Mouse (Mus musculus): ENCODE measurements around the gene Recql5. TPM values are rescaled to one million over a fixed set of nuclear protein-coding genes. Genes with fewer than 3 reads are reported as not detected.

The Recql5 gene
- polyA plus RNA-seq, 1 experiment from 2014 or later, result 23.9 TPM

- Histone ChIP-seq H3K4me1 (ENCODE audit: control insufficient read depth, insufficient read depth, low read length) (no peaks in the 10 kb centered on the region), H3K27me3 (ENCODE audit: control insufficient read depth, insufficient read depth, low read length) (no peaks in the 10 kb centered on the region), H3K9me3 (ENCODE audit: control insufficient read depth, low read length) (no peaks in the 10 kb centered on the region), H3K4me3 (ENCODE audit: low read depth, low read length) (no peak overlapping the region), H3K27ac (ENCODE audit: low read depth, low read length) (no peak overlapping the region), H3K9ac (ENCODE audit: low read length) (no peak overlapping the region), H3K4me2 (ENCODE audit: low read depth) (no peak overlapping the region), H3K36me3 (ENCODE audit: control insufficient read depth, insufficient read depth, low read length) (peaks cover 27% of the 10 kb centered on the region)
- ATAC-seq (ENCODE audit: insufficient read depth, low FRiP score, low TSS enrichment) (no peak), DNase-seq (ENCODE audit: low spot score) (no peak)
- WGBS, result 86% methylated on average over 10 of the region's 10 CpGs
These were observed 31.8 kb upstream of the Recql5 start for GRCm38 (mm10) chr11:115964977-115965604.

- Histone ChIP-seq H3K27ac (ENCODE audit: low read depth, low read length) (no peak overlapping the region), H3K27me3 (ENCODE audit: control insufficient read depth, insufficient read depth, low read length) (no peaks in the 10 kb centered on the region), H3K4me2 (ENCODE audit: low read depth) (no peak overlapping the region), H3K9ac (ENCODE audit: low read length) (no peak overlapping the region), H3K9me3 (ENCODE audit: control insufficient read depth, low read length) (no peaks in the 10 kb centered on the region), H3K36me3 (ENCODE audit: control insufficient read depth, insufficient read depth, low read length) (peaks cover 28% of the 10 kb centered on the region), H3K4me1 (ENCODE audit: control insufficient read depth, insufficient read depth, low read length) (no peaks in the 10 kb centered on the region), H3K4me3 (ENCODE audit: low read depth, low read length) (no peak overlapping the region)
- no peak for DNase-seq (ENCODE audit: low spot score)
- ATAC-seq (ENCODE audit: insufficient read depth, low FRiP score, low TSS enrichment), result no peak
- 90% methylated on average over 9 of the region's 9 CpGs for WGBS
These were observed 29.6 kb upstream of the Recql5 start for GRCm38 (mm10) chr11:115962651-115963412.

DNA sequence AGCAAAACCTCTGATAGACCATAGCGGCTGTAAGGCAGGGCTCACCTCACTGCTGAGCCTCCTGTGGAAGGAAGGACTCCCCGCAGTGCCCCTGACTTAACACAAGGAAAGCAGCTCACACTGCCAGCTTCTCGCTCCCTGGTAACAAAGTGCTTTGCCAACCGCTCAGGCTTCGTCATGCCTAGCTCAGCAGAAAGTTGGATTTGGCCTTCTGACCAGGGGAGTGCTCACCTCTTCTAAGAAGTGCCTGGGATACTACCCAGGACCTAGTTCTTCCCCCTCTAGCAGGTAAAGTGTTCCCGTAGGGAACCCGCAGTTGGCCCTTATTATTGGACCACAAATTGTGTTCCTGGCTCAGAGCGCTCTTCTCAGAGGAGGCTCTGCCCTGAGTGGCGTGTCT is 25.7 kb upstream of the Recql5 start:
- H3K36me3 ChIP-seq (ENCODE audit: control insufficient read depth, insufficient read depth, low read length), result peaks cover 12% of the 10 kb centered on the region
- H3K9me3 ChIP-seq (ENCODE audit: control insufficient read depth, low read length), result no peaks in the 10 kb centered on the region
- H3K4me3 ChIP-seq (ENCODE audit: low read depth, low read length), result no peak overlapping the region
- H3K27ac ChIP-seq (ENCODE audit: low read depth, low read length), result no peak overlapping the region
- no peak for DNase-seq (ENCODE audit: low spot score)
- no peak overlapping the region for H3K9ac ChIP-seq (ENCODE audit: low read length)
- H3K4me1 ChIP-seq (ENCODE audit: control insufficient read depth, insufficient read depth, low read length), result peaks cover 17% of the 10 kb centered on the region; the same call in 1 of the 2 replicates
- ATAC-seq (ENCODE audit: insufficient read depth, low FRiP score, low TSS enrichment), result no peak
- 95% methylated on average over 9 of the region's 9 CpGs for WGBS
- no peaks in the 10 kb centered on the region for H3K27me3 ChIP-seq (ENCODE audit: control insufficient read depth, insufficient read depth, low read length)
- no peak overlapping the region for H3K4me2 ChIP-seq (ENCODE audit: low read depth)

DNA sequence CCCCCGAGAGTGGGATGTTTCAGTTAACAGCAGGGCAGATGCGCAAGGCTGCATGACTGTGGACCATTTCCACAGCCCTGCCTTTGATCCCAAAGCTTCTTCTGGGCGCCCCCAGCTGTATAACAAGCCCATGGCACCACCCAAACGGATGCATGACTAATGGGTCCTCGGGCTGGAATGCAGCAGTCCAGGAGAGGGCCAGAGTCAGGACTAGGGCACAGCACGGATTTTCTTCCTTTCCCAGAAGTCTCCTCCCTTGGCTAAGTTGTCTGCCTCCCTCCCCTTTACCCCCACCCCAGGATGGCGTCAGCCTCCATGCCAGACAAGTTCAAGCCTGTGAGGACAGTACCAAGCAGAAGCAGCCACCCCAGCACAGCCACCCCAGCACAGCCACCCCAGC is 24.7 kb upstream of the Recql5 start:
- peaks cover 15% of the 10 kb centered on the region for H3K36me3 ChIP-seq (ENCODE audit: control insufficient read depth, insufficient read depth, low read length)
- no peak overlapping the region for H3K4me3 ChIP-seq (ENCODE audit: low read depth, low read length)
- no peak overlapping the region; the same call in 1 of the 2 replicates for H3K9ac ChIP-seq (ENCODE audit: low read length)
- peaks cover 17% of the 10 kb centered on the region; the same call in 1 of the 2 replicates for H3K4me1 ChIP-seq (ENCODE audit: control insufficient read depth, insufficient read depth, low read length)
- H3K4me2 ChIP-seq (ENCODE audit: low read depth), result no peak overlapping the region
- WGBS, result 68% methylated on average over 7 of the region's 7 CpGs
- ATAC-seq (ENCODE audit: insufficient read depth, low FRiP score, low TSS enrichment) (no peak), DNase-seq (ENCODE audit: low spot score) (no peak)
- H3K9me3 ChIP-seq (ENCODE audit: control insufficient read depth, low read length), result no peaks in the 10 kb centered on the region
- H3K27me3 ChIP-seq (ENCODE audit: control insufficient read depth, insufficient read depth, low read length), result no peaks in the 10 kb centered on the region
- H3K27ac ChIP-seq (ENCODE audit: low read depth, low read length), result 0 out of 2 replicates have a peak overlapping the region, but pooled peaks have one; percentile 3

GRCm38 (mm10) chr11:115956453-115956852 is 23.2 kb upstream of the Recql5 start:
- Histone ChIP-seq H3K4me3 (ENCODE audit: low read depth, low read length) (no peak overlapping the region), H3K27me3 (ENCODE audit: control insufficient read depth, insufficient read depth, low read length) (no peaks in the 10 kb centered on the region), H3K9ac (ENCODE audit: low read length) (no peak overlapping the region), H3K36me3 (ENCODE audit: control insufficient read depth, insufficient read depth, low read length) (peaks cover 14% of the 10 kb centered on the region), H3K9me3 (ENCODE audit: control insufficient read depth, low read length) (no peaks in the 10 kb centered on the region), H3K4me2 (ENCODE audit: low read depth) (no peak overlapping the region), H3K4me1 (ENCODE audit: control insufficient read depth, insufficient read depth, low read length) (peaks cover 17% of the 10 kb centered on the region; the same call in 1 of the 2 replicates), H3K27ac (ENCODE audit: low read depth, low read length) (peak overlapping the region; percentile 54; the same call in 1 of the 2 replicates)
- DNase-seq (ENCODE audit: low spot score) (peak; percentile 76), ATAC-seq (ENCODE audit: insufficient read depth, low FRiP score, low TSS enrichment) (peak; percentile 78)
- 27% methylated on average over 4 of the region's 4 CpGs for whole genome bisulfite sequencing

DNA sequence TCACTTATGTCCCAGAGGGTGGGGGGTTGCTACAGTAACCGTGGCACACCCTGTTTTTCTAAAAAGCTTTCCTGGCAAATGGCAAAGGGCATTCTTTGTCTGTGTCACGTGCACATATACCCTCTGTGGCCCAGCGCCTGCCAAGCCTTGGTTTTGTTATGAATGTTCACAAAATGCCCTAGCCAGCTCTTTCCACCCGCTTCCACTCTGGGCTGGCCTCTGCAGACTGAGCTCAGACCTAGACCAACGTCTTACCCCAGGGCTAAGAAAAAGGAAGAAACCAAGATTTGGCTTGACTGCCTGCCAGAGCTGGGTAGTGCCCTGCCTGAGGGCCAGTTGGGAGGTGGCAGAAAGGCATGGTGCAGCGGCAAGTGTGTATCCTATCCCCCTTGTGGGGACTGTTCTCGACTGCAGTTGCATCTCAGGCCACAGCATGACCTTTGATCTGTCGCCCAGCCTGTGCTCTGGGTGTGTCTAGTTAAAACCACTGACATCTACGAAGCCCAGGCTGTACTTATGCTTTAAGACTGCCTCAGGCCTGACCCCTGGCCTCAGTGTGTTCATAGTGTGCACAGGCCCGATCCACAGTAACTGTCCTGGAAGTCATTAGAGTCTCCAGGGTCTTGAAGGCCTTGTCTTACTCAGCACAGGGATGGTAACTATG is 22.1 kb upstream of the Recql5 start:
- H3K4me1 ChIP-seq (ENCODE audit: control insufficient read depth, insufficient read depth, low read length), result peaks cover 17% of the 10 kb centered on the region; the same call in 1 of the 2 replicates
- no peak overlapping the region for H3K4me3 ChIP-seq (ENCODE audit: low read depth, low read length)
- no peak overlapping the region for H3K9ac ChIP-seq (ENCODE audit: low read length)
- no peaks in the 10 kb centered on the region for H3K9me3 ChIP-seq (ENCODE audit: control insufficient read depth, low read length)
- DNase-seq (ENCODE audit: low spot score) (no peak), ATAC-seq (ENCODE audit: insufficient read depth, low FRiP score, low TSS enrichment) (no peak)
- WGBS, result 68% methylated on average over 10 of the region's 10 CpGs
- peaks cover 12% of the 10 kb centered on the region for H3K36me3 ChIP-seq (ENCODE audit: control insufficient read depth, insufficient read depth, low read length)
- H3K27ac ChIP-seq (ENCODE audit: low read depth, low read length), result no peak overlapping the region
- H3K4me2 ChIP-seq (ENCODE audit: low read depth), result no peak overlapping the region
- H3K27me3 ChIP-seq (ENCODE audit: control insufficient read depth, insufficient read depth, low read length), result no peaks in the 10 kb centered on the region

DNA sequence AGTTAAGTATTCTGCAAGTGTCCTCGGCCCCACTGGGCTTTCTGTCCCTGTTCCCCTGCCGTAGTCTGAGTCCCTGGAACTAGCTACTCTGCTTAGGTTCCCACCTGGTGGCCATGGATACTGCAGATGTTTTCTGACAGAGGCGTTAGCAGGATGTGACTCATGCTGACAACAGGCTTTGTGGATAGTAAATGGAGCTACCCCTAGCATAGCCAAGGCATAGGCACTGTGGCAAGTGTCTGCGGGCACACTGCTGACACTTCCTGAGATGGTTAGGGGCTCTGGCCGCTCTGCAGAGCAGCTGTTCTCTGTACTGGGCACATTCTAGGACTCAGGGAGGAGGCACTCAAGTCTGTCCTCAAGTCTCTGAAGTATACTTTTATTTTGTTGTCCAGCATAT is 21.4 kb upstream of the Recql5 start:
- H3K27me3 ChIP-seq (ENCODE audit: control insufficient read depth, insufficient read depth, low read length), result no peaks in the 10 kb centered on the region
- H3K4me1 ChIP-seq (ENCODE audit: control insufficient read depth, insufficient read depth, low read length), result peaks cover 17% of the 10 kb centered on the region; the same call in 1 of the 2 replicates
- no peaks in the 10 kb centered on the region for H3K9me3 ChIP-seq (ENCODE audit: control insufficient read depth, low read length)
- H3K4me2 ChIP-seq (ENCODE audit: low read depth), result no peak overlapping the region
- no peak overlapping the region for H3K27ac ChIP-seq (ENCODE audit: low read depth, low read length)
- no peak overlapping the region for H3K9ac ChIP-seq (ENCODE audit: low read length)
- ATAC-seq (ENCODE audit: insufficient read depth, low FRiP score, low TSS enrichment) (no peak), DNase-seq (ENCODE audit: low spot score) (no peak)
- 90% methylated on average over 5 of the region's 5 CpGs for WGBS
- peaks cover 12% of the 10 kb centered on the region for H3K36me3 ChIP-seq (ENCODE audit: control insufficient read depth, insufficient read depth, low read length)
- no peak overlapping the region for H3K4me3 ChIP-seq (ENCODE audit: low read depth, low read length)

GRCm38 (mm10) chr11:115950719-115951118 is 17.4 kb upstream of the Recql5 start:
- H3K9ac ChIP-seq (ENCODE audit: low read length), result no peak overlapping the region
- H3K4me3 ChIP-seq (ENCODE audit: low read depth, low read length), result no peak overlapping the region
- no peaks in the 10 kb centered on the region for H3K27me3 ChIP-seq (ENCODE audit: control insufficient read depth, insufficient read depth, low read length)
- 89% methylated on average over 2 of the region's 2 CpGs for WGBS
- no peak overlapping the region for H3K27ac ChIP-seq (ENCODE audit: low read depth, low read length)
- 0 out of 2 replicates have a peak, but pooled peaks cover 3% of the 10 kb centered on the region for H3K4me1 ChIP-seq (ENCODE audit: control insufficient read depth, insufficient read depth, low read length)
- DNase-seq (ENCODE audit: low spot score) (no peak), ATAC-seq (ENCODE audit: insufficient read depth, low FRiP score, low TSS enrichment) (no peak)
- H3K36me3 ChIP-seq (ENCODE audit: control insufficient read depth, insufficient read depth, low read length), result peaks cover 9% of the 10 kb centered on the region
- no peak overlapping the region for H3K4me2 ChIP-seq (ENCODE audit: low read depth)
- H3K9me3 ChIP-seq (ENCODE audit: control insufficient read depth, low read length), result no peaks in the 10 kb centered on the region
